Mouse (Mus musculus) lung, postnatal 14 days (tissue): Measurements from ENCODE around the gene Mtch2.
"Not testable (repeated sequence)": the region's sequence is repeated elsewhere in the genome, so short reads cannot be mapped to it uniquely, and the experiment has no call there.

Source experiments
- DNase-seq: peaks from one replicate; pipeline ENCODE4 v3.0.0; 2021

The Mtch2 gene

GRCm38 (mm10) chr2:90866524-90866923 is 19.6 kb downstream of the Mtch2 start:
- peak; percentile 91 for DNase-seq

GRCm38 (mm10) chr2:90870136-90870601 is 23.2 kb downstream of the Mtch2 start:
- peak; percentile 29 for DNase-seq

GRCm38 (mm10) chr2:90871180-90871961 is 24.4 kb downstream of the Mtch2 start:
- DNase-seq, result peak; percentile 30

DNA sequence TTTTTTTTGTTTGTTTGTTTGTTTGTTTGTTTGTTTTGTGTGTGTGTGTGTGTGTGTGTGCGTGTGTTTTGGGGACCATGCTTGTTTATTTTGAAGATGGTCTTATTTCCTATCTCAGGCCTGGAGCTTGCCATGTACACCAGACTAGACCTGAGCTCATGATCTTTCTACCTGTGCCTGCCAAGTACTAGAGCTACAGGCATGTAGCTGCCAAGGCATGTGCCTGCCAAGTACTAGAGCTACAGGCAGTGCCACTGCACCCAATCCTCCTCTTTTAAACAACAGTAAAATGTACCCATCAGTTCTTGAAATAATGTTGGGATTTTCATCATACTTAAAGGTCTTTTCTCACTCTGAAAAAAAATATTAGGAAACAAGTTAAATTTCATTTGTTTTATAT is 27.1 kb downstream of the Mtch2 start:
- DNase-seq, result no peak

GRCm38 (mm10) chr2:90875239-90875638 is 28.3 kb downstream of the Mtch2 start:
- no peak for DNase-seq

- DNase-seq, result no peak
Observed at GRCm38 (mm10) chr2:90877584-90878259, 30.8 kb downstream of the Mtch2 start.

GRCm38 (mm10) chr2:90879419-90879818 is 32.5 kb downstream of the Mtch2 start:
- DNase-seq, result no peak

- DNase-seq, result no peak
Observed at GRCm38 (mm10) chr2:90880144-90880785, 33.3 kb downstream of the Mtch2 start.

GRCm38 (mm10) chr2:90881824-90882223 is 34.9 kb downstream of the Mtch2 start:
- no peak for DNase-seq

- DNase-seq, result no peak
Observed at GRCm38 (mm10) chr2:90885218-90886041, 38.5 kb downstream of the Mtch2 start, which contains the start of gene C1qtnf4. TSS of gene C1qtnf4 (plus strand) at chr2:90885860.

GRCm38 (mm10) chr2:90886436-90886835 is 39.5 kb downstream of the Mtch2 start:
- no peak for DNase-seq

DNA sequence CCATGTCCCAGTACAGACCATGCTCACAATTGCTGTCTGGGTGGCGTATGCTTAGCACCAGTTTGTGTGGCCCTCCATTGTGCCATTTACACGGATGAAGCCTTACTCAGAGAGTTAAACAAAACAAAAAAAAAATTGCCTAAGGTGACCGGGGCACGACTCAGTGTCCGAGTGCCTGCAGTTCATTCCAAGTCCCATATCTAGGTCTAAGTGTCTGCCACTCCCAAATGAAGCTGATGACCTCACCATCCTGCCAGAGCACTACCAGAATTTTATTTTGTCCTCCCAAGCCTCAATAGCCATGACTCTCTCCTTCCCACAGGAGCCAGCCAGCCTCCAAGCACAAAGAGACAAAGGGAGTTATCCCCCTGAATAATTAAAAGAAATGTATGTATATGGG is 40.7 kb downstream of the Mtch2 start:
- DNase-seq, result no peak

DNA sequence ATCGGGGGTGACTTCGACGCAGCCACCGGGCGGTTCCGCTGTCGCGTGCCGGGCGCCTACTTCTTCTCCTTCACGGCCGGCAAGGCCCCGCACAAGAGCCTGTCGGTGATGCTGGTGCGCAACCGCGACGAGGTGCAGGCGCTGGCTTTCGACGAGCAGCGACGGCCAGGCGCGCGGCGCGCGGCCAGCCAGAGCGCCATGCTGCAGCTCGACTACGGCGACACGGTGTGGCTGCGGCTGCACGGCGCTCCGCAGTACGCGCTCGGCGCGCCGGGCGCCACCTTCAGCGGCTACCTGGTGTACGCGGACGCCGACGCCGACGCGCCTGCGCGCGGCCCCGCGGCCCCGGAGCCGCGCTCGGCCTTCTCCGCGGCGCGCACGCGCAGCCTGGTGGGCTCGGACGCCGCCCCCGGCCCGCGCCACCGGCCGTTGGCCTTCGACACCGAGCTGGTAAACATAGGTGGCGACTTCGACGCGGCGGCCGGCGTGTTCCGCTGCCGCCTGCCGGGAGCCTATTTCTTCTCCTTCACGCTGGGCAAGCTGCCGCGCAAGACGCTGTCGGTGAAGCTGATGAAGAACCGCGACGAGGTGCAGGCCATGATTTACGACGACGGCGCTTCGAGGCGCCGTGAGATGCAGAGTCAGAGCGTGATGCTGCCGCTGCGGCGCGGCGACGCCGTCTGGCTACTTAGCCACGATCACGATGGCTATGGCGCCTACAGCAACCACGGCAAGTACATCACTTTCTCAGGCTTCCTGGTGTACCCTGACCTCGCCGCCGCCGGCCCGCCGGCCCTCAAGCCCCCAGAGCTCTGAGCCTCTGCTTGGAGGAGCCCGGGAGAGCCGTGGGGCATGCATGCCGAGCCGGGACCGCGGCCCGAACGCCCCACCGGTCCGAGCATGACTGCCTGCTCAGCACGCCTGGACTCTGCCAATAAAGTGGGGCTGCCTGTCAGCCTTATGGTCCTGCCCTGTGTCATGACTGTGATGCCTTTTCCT is 42.9 kb downstream of the Mtch2 start:
- peak; percentile 49 for DNase-seq

DNA sequence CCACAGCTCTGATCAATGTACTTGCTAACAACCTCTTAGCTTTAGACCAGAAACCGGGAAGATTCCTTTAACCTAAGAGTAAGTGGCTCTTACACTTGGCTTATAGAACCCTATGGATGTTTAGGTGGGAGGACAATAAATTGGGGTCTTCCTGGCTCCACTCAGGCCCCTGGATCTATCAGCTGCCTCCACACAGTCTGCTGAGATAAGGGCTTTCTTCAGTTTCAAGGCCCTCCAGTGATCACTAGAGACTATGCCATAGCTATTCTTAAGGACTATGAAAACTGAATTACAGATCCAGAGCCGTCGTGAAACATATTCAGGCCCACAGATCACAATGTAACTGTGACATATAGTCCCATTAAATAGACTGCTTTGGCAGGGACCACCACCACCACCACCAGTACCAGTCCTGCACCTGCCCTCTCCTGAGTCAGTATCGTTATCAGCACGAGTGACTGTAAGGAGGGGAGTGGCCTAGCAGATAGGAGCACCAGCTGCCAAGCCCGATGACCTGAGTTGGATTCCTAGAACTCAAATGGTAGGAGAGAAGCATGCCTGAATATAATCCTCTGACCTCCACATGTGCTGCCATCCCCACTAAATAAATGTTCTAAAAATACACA is 46.8 kb downstream of the Mtch2 start:
- DNase-seq, result no peak

DNA sequence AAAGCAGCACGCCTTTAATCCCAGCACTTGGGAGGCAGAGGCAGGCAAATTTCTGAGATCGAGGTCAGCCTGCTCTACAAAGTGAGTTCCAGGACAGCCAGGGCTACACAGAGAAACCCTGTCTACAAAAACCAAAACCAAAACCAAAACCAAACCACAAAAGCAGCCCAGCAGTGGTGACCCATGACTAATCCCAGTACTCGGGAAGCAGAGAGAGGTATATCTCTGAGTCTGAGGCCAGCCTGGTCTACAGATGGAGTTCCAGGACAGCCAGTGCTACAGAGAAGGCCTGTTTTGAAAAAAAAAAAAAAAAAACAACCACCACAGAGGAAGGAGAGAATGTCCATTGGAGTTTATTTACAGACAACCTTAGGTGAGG is 47.3 kb downstream of the Mtch2 start:
- not testable (repeated sequence) for DNase-seq

DNA sequence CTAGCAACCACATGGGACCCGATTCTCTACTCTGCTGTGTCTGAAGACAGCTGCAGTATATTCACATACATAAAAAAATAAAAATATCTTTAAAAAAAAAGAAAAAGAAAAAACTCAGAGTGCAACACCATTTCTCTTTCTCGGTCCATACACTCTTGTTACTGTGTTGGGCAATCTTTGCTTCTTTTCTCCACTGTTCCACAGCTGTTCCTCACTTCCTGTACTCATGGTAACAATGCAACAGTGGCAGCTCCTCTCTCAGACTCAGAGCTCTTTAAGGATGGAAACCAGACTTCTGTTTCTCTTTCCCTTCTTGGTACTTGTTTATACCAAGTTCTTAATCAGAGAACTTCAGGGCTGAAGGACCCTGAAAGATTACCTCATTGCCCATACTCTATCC is 56.4 kb downstream of the Mtch2 start:
- no peak for DNase-seq

DNA sequence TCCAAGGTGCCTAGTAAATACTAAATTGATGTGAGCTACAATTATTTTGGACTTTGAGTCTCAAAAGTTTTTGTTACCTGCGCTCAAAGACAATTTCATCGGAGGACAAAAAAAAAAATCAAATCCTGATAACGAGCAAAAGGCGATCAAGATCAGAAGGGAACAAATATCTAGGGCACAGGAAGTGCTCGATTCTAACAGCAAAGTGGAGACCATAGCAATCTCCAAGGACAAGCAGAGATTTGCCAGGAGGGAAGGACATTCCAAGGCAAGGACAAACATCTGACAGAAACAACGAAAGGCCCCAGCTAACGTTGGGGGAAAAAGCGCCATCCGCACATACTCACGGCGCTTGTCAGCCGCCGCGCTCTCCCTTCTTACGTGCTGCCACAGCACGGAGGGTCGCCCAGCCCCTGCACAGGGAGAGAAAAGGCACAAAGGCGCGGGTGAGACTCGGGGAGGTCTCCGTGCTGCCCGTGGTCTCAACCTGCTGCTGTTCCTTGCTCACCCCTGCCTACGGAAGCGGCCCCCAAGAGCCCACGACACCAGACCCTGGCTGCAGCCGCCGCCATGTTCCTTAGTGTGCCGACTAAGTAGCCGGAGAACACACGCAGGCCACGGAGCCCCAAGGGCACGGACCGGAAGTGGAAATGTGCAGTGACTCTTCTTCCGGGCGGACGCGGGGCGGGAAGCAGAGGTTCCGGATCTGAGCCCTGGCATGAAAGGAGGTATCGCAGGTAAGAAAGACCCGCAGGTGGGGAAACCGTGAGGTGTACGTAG is 57.3 kb downstream of the Mtch2 start, which contains the start of the genes Kbtbd4 and Ndufs3:
Gene Kbtbd4 (plus strand): TSS at position 665 of the 780 bp plus-strand sequence.
Gene Ndufs3 (minus strand): TSS at position 752 of the 780 bp plus-strand sequence.
- peak; percentile 87 for DNase-seq

- DNase-seq, result no peak
Observed at GRCm38 (mm10) chr2:90904856-90905224, 57.9 kb downstream of the Mtch2 start.

- DNase-seq, result no peak
Observed at GRCm38 (mm10) chr2:90906721-90907120, 59.8 kb downstream of the Mtch2 start.

GRCm38 (mm10) chr2:90910861-90911260 is 63.9 kb downstream of the Mtch2 start:
- no peak for DNase-seq
